Mouse (Mus musculus): ENCODE data around the gene Rab34. TPM values are rescaled to one million over a fixed set of nuclear protein-coding genes. Genes with fewer than 3 reads are reported as not detected.
A peak's percentile ranks its signal among the peaks of the same experiment; 100 is the strongest.
"Not testable (repeated sequence)": the region's sequence is repeated elsewhere in the genome, so short reads cannot be mapped to it uniquely, and the experiment has no call there.

Gene Rab34
- polyA plus RNA-seq, 1 experiment from 2014 or later = 60.3 TPM

DNA sequence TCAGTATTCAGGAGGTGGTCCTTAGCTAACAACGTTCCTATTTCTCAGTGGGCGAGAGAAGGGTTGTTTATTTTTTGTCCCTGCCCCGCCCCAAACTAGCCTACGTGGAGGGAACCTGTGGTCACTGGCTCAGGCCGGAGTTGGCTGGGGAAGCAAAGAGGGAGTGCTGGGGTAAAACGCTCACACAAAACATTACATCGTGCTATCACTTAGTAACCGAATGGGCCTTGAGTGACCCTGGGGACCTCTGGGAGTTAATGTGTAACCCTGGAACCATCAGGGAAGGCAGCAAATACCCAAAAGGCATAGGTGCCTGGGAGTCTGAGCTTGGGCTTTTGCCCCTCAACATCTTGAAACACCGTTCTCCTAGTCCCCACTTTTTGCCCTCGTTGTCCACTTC is 10.8 kb upstream of the Rab34 start:
- Histone ChIP-seq H3K9ac (peak overlapping the region; percentile 79), H3K4me3 (peak overlapping the region; percentile 52), H3K27me3 (no peaks in the 10 kb centered on the region), H3K36me3 (peaks cover 28% of the 10 kb centered on the region), H3K27ac (replicated peaks) (peak overlapping the region; percentile 87), H3K4me2 (peak overlapping the region; percentile 78), H3K9me3 (no peaks in the 10 kb centered on the region), H3K4me1 (replicated peaks) (peaks cover 62% of the 10 kb centered on the region)
- under 1% methylated on average over 10 of the region's 10 CpGs for WGBS
- no peak for ATAC-seq (ENCODE audit: low read depth)

- Histone ChIP-seq H3K9me3 (no peaks in the 10 kb centered on the region), H3K27ac (replicated peaks) (peak overlapping the region; percentile 87), H3K4me2 (peak overlapping the region; percentile 78), H3K4me3 (peak overlapping the region; percentile 52), H3K9ac (peak overlapping the region; percentile 79), H3K4me1 (replicated peaks) (peaks cover 64% of the 10 kb centered on the region), H3K27me3 (no peaks in the 10 kb centered on the region), H3K36me3 (peaks cover 28% of the 10 kb centered on the region)
- WGBS = under 1% methylated on average over 68 of the region's 84 CpGs
- ATAC-seq (ENCODE audit: low read depth) = peak; percentile 91
These were observed 10.0 kb upstream of the Rab34 start for GRCm38 (mm10) chr11:78177903-78178858.

GRCm38 (mm10) chr11:78178859-78179437 is 9.3 kb upstream of the Rab34 start:
- Histone ChIP-seq H3K27me3 (no peaks in the 10 kb centered on the region), H3K36me3 (peaks cover 28% of the 10 kb centered on the region), H3K9ac (peak overlapping the region; percentile 79), H3K9me3 (no peaks in the 10 kb centered on the region), H3K4me3 (peak overlapping the region; percentile 52), H3K4me2 (peak overlapping the region; percentile 78), H3K4me1 (replicated peaks) (peaks cover 66% of the 10 kb centered on the region), H3K27ac (replicated peaks) (peak overlapping the region; percentile 87)
- 2% methylated on average over 29 of the region's 29 CpGs for WGBS
- peak; percentile 10; the same call in 1 of the 2 replicates for ATAC-seq (ENCODE audit: low read depth)

DNA sequence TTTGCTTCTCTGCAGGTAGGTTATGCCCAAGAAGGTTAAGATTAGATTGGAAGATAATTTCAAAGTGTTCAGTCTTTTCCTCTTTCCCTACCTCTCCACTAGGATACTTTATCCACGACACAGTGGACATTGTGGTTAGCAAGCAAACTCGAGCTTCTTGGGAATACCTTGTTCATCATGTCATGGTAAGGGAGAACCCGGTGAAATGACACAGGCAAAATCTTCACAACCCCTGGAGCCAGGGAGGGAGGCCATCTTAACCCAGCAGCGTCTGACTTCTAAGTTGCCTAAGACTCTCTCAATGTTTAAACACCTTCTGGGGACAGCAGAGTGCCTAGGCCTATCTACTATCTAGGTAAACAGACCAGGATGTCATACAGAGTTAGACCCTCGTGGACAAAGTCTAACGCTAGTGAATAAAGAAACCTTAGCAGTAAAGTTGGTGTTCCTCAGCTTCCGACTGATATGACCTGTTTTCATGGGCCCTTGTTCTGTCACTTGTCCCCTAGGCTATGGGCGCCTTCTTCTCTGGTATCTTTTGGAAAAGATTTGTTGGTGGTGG is 8.7 kb upstream of the Rab34 start:
- Histone ChIP-seq H3K4me2 (peak overlapping the region; percentile 78), H3K36me3 (peaks cover 28% of the 10 kb centered on the region), H3K9me3 (no peaks in the 10 kb centered on the region), H3K4me3 (peak overlapping the region; percentile 52), H3K4me1 (replicated peaks) (peaks cover 70% of the 10 kb centered on the region), H3K27me3 (no peaks in the 10 kb centered on the region), H3K27ac (replicated peaks) (peak overlapping the region; percentile 87), H3K9ac (peak overlapping the region; percentile 79)
- 28% methylated on average over 8 of the region's 8 CpGs for WGBS
- no peak for ATAC-seq (ENCODE audit: low read depth)

DNA sequence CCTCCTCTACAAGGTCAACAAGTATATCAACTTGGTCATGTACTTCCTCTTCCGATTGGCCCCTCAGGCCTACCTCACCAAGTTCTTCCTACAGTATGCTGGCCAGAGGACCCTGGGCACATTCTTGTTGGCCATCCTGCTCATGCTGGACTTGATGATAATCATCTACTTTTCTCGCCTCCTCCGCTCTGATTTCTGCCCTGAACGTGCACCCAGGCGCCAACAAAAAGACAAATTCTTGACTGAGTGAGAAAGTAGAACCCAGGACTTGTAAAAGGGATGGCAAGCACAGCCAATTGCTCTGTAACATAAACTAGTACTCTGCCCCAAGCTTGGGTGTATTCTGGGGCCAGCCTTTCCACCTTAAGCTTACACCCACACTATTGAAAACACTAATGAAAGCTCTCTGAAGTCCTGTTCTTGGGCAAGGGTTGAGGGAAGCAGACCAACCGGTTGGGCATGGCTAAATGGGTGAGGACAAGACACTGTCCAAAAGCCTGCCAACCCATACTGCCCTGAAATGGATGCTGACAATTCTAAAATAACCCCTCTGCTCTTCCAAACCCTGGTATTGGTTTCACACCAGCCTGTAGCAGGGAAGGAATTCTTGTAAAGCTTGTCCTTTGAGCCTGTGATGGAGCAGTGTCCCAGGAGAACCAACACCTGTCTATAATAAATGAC is 8.0 kb upstream of the Rab34 start:
- Histone ChIP-seq H3K27me3 (no peaks in the 10 kb centered on the region), H3K4me3 (peak overlapping the region; percentile 52; the same call in 1 of the 2 replicates), H3K4me1 (replicated peaks) (peaks cover 70% of the 10 kb centered on the region), H3K9ac (0 out of 2 replicates have a peak overlapping the region, but pooled peaks have one; percentile 31), H3K27ac (replicated peaks) (no peak overlapping the region), H3K4me2 (peak overlapping the region; percentile 78), H3K36me3 (peaks cover 28% of the 10 kb centered on the region), H3K9me3 (no peaks in the 10 kb centered on the region)
- WGBS = 83% methylated on average over 6 of the region's 6 CpGs
- no peak for ATAC-seq (ENCODE audit: low read depth)

DNA sequence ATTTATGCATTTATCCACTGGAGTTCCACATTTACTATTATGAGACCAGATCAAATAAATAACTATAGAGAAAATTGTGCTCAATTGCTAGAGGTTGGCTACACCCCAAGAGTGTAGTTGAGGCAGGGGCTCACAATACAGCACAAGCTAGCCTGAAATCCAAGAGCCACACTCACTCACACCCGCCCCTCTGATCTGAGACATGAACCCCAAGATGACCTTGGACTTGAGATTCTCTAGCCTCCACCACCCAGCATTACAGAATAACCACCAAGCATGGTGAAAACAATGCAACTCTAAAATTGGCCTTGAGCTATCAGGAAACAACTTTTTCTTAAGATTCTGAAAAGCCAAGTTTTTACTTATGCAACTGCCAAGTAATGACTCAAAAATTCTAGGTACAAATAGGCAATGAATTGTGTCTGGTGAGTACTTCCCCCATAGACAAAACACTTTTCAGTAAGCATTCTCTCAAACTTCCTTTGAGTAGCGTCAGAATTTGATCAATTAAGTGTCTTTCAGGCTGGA is 6.3 kb upstream of the Rab34 start:
- WGBS = 43% methylated on average over 2 of the region's 2 CpGs
- ATAC-seq (ENCODE audit: low read depth) = no peak
- peak overlapping the region; percentile 75 for H3K4me3 ChIP-seq
- no peak overlapping the region for H3K27ac ChIP-seq (replicated peaks)
- H3K36me3 ChIP-seq = peaks cover 28% of the 10 kb centered on the region
- H3K4me1 ChIP-seq (replicated peaks) = peaks cover 60% of the 10 kb centered on the region
- no peaks in the 10 kb centered on the region for H3K9me3 ChIP-seq
- peak overlapping the region; percentile 90 for H3K9ac ChIP-seq
- H3K27me3 ChIP-seq = no peaks in the 10 kb centered on the region
- peak overlapping the region; percentile 69 for H3K4me2 ChIP-seq

DNA sequence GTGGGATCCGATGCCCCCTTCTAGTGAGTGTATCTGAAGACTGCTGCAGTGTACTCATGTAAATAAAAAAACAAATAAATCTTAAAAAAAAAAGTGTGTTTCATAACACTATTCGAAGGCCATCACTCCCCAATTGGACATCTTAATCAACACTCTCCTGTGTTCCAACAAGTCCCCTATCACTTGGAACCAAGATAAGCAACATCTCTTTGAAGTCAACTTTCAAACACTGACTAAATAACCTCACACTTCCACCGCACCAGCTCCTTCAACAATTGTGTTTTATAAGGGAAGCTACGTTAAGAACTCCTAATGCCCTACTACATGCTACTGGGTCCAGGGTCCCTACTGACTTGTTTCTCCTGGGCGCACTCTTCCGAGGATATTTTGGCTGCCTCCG is 5.8 kb upstream of the Rab34 start:
- Histone ChIP-seq H3K27me3 (no peaks in the 10 kb centered on the region), H3K4me1 (replicated peaks) (peaks cover 59% of the 10 kb centered on the region), H3K4me2 (peak overlapping the region; percentile 69), H3K4me3 (peak overlapping the region; percentile 75), H3K36me3 (peaks cover 28% of the 10 kb centered on the region), H3K9ac (peak overlapping the region; percentile 90), H3K27ac (replicated peaks) (peak overlapping the region; percentile 95; the same call in 1 of the 2 replicates), H3K9me3 (no peaks in the 10 kb centered on the region)
- ATAC-seq (ENCODE audit: low read depth) = no peak
- WGBS = 8% methylated on average over 7 of the region's 7 CpGs

DNA sequence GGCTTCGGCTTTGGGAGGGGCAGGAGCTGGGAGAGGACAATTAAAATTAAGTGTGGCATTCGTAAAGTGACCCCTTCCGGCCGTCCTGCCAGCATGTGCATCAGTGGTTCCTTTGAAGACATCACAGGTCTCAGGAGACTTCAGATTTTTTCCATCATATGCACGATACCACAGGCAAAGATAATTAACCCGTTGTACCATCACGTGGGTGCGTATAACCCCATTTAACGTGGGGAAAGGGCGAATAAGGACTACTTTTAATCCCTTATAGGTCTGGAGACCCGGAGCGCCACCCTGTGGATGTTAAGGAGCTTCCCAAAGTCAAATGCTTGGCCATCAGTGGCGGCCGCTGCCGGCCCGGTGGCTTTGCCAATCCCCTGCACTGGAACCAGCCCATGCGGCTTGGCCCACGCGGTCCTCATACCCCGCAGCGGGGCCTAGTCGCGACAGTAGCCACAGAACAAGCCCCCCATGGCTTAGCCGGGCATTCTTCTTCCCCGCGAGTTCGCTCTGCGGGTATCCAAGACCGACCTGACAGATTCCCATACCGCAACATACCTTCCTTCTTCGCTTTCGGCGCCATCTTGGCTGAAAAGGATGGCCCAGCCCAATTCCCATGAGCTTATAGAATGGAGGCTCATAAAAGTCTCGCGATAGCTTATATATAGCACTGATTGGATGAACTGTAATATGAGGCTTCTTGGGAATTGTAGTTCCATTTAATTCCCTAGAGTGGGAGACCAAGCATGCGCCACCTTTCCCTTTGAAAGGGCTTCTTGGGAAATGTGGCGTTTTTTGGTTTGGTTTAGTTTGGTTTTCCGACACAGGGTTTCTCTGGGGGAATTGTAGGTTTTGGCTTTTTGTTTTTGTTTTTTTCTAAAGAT is 5.0 kb upstream of the Rab34 start, which contains the start of gene Rpl23a:
Gene Rpl23a, minus strand, starts transcription at position 624 of the 884 bp plus-strand sequence.
- ATAC-seq (ENCODE audit: low read depth) = peak; percentile 93

DNA sequence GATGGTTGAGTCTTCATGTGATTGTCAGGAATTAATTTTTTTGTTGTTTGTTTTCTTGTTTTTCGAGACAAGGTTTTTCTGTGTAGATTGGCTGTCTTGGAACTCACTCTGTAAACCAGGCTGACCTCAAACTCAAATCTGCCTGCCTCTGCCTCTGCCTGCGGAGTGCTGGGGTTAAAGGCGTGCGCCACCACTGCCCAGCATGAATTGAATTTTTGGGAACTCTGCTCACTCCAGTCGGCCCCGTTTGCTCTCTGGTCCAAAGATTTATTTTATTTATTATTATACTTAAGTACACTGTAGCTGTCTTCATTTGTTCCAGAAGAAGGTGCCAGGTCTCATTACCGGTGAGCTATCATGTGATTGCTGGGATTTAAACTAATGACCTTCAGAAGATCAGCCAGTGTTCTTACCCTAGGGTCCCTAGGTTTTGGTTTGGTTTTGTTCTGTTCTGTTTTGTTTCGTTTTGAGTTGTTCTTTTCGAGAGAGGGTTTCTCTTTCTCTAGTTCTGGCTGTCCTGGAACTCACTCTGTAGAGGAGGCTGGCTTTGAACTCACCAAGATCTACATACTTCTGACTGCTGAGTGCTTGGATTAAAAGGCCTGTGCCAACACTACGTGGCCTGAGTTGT is 4.2 kb upstream of the Rab34 start:
- peaks cover 53% of the 10 kb centered on the region for H3K4me1 ChIP-seq (replicated peaks)
- H3K9ac ChIP-seq = peak overlapping the region; percentile 52
- peaks cover 28% of the 10 kb centered on the region for H3K36me3 ChIP-seq
- no peak for ATAC-seq (ENCODE audit: low read depth)
- 48% methylated on average over 10 of the region's 10 CpGs for WGBS
- no peaks in the 10 kb centered on the region for H3K27me3 ChIP-seq
- peak overlapping the region; percentile 69 for H3K4me2 ChIP-seq
- peak overlapping the region; percentile 75 for H3K4me3 ChIP-seq
- H3K9me3 ChIP-seq = no peaks in the 10 kb centered on the region
- 0 out of 2 replicates have a peak overlapping the region, but pooled peaks have one; percentile 10 for H3K27ac ChIP-seq (replicated peaks)

More for the DNA sequence above, 5.0 kb upstream of the Rab34 start, which contains the start of gene Rpl23a:
- Histone ChIP-seq H3K36me3 (peaks cover 28% of the 10 kb centered on the region), H3K27ac (replicated peaks) (peak within 1 kb of the TSS; percentile 95), H3K4me2 (peak within 1 kb of the TSS; percentile 69), H3K9ac (peak within 1 kb of the TSS; percentile 90), H3K4me3 (peak within 1 kb of the TSS; percentile 75), H3K9me3 (no peaks in the 10 kb centered on the region), H3K4me1 (replicated peaks) (peaks cover 60% of the 10 kb centered on the region), H3K27me3 (no peaks in the 10 kb centered on the region)
- under 1% methylated on average over 38 of the region's 38 CpGs for WGBS

- peaks cover 52% of the 10 kb centered on the region for H3K4me1 ChIP-seq (replicated peaks)
- WGBS = 93% methylated on average over 6 of the region's 6 CpGs
These were observed 3.5 kb upstream of the Rab34 start for GRCm38 (mm10) chr11:78184702-78185101.

More at GRCm38 (mm10) chr11:78184702-78185101, 3.5 kb upstream of the Rab34 start:
- not testable (repeated sequence) for H3K27me3 ChIP-seq; ATAC-seq (ENCODE audit: low read depth); H3K4me3 ChIP-seq; H3K4me2 ChIP-seq; H3K9ac ChIP-seq; H3K9me3 ChIP-seq; H3K27ac ChIP-seq (replicated peaks)
- H3K36me3 ChIP-seq = peaks cover 23% of the 10 kb centered on the region
